Mouse (Mus musculus) urinary bladder, postnatal 36 days (tissue): ENCODE results near the gene Erf.

Experiments
- DNase-seq, 2 experiments: peaks; one replicate each; pipeline ENCODE4 v3.0.0; 2022; ENCODE audit warnings: low spot score in 2 of 2, mixed read lengths in 1 of 2

Erf gene

DNA sequence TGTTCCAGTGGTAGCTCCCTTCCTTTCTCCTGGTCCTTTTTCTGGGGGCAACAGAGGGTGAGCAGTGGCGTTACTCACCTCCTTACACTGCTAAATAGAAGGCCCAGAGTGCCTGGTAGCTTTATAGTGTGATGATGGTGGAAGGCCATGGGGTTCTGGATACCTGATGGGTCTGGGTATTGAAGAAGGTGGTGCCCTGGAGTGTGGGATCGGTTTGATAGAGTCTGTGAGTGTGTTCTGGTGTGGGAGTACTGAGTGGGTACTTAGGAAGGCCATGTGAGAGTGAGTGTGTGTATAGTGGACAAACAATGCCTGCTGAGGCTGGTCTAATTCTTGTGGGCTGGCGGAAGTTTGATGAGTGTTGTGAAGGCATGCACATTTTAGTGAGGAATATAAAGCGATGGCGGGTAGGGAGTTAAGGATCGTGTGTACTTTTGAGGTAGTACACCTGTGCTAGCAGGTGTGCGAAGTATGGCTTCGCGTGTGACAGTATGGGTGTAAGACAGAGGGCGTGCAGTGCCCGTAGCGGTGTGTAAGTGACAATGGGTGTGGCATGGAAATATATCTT lies 30.7 kb upstream of the Erf start:
- no peak for DNase-seq

DNA sequence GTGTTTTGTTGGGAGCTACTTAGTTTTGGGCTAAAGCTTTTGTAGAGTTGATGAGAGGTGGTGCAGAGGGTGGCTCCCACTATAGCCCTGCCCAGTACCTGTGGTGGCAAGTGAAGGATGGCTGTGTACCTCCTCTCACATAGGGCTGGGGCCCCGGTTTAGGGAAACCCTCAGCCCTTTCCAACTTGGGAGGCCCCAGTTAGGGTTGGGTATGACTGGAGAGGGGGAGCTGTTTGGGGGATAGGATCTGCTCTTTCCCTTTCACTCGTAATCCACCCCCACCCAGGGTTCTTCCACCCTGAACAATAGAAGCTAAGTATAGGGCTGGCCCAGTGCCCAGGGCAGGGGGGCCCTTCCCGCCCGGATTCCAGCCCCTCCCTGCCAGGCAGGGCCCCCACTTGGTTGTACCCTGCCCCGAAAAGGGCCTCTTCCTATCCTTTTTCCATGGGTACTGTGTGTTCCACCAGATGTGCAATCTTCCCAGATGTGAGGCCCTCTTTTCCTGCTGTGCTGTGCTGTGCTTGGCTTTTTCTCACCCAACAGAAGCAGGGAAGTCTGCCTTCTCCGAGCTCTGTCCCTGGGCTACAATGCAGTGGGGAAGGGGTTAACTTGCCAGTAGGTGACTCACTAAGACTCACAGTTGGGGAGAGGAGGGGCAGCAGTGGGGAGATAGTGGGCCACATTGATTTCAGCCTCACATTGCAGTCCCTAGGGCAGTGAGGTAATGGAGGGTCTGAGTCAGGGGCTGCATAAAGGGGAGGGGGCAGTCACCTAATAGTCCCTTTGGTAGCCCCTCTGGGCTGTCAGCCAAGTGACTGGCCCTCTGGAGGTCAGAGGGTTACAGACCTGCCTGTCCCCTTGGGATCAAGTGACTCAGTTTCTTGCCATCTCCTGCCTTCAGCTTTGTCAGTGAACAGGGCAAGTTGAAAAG lies 29.6 kb upstream of the Erf start:
- DNase-seq = no peak

GRCm38 (mm10) chr7:25279076-25279860 lies 28.7 kb upstream of the Erf start:
- DNase-seq = peak; percentile 83 to 85

DNA sequence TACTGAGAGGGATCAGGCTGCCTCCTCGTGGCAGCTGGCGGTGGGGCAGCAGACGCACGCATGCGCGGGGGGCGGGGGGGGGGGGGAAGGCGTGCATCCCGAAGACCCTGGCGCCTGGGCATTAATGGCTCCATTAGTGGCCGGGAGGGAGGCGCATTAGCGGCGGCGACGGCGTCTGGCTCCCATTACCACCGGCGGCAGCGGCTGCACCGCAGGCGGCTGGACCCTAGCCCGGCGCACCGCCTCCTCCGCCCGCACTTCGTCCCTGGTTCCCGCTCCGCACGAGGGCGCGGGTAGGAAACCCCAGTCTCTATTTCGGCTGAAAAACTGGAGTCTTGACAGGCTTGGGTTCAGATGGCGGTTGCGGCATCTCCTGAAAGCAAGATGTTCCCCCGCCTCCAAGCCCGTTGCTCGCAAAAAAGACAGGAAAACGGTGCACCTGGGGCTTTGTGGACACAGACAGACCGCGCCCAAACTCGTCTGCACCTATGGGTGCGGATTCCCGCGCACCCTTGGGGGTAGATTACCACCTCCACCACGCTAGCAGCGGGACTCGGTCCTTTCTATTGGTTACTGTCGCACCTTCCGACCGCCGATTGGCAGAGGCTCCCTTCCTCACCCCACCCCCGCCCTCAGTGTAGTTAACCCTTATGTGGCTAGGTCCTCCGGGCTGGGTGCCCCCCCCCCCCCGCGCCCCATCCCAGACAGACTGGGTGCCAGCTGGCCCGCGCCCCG lies 27.9 kb upstream of the Erf start:
- peak; percentile 76 to 81 for DNase-seq

DNA sequence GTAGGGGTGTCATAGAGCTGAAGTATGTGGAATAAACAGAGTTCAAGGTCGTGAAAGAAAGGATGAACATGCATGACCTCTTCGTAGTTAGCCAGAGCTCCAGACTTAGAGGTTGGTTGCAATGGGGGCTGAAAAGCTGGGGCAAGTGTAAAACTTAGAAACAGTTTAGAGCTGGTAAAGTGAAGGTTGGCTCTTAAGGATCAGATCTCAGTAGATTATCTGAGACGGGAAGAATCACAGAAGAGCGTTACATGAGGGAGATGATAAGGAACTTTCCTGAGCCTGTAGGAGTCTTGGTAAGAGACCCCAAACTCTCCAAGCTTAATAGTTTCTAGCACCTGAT lies 27.4 kb upstream of the Erf start:
- DNase-seq = no peak

- DNase-seq = no peak
Observed at GRCm38 (mm10) chr7:25277405-25277804, 26.8 kb upstream of the Erf start.

DNA sequence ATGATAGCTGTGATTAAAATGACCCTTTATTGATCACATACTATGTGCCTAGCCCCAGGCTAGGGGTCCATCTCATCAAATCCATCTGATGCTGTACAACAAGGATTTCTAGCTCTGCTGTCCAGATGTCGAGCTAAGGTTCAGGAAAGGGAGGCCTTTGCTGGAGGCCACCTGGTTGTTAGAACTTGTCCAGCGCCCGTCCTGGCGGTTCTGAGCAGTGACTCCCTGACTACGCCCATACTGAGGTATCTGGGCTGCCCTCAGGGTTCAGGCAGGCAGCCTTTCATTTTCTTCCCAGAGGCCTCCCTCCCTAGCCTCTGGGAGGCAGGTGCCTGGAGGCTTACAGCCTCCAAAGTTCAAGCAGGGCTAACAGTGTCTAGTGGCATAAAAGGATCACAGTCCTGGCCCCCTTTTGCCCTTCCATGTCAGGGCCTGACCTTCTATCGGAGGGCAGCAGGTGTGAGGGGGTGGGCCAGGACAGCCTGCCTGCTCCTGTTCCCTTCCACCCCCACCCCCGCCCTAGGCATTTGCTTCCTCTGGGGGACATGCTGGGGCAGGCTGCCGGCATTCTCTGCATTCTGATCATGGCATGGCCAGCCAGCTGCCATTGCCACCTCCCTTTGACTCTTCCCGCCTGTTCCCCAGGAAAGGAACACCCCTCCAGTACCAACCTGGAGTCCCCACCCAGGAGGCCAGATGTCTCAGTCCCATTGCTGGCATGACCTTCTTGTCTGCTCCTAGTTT lies 25.2 kb upstream of the Erf start:
- DNase-seq = no peak

- DNase-seq = no peak
Observed at GRCm38 (mm10) chr7:25274996-25275395, 24.4 kb upstream of the Erf start.

DNA sequence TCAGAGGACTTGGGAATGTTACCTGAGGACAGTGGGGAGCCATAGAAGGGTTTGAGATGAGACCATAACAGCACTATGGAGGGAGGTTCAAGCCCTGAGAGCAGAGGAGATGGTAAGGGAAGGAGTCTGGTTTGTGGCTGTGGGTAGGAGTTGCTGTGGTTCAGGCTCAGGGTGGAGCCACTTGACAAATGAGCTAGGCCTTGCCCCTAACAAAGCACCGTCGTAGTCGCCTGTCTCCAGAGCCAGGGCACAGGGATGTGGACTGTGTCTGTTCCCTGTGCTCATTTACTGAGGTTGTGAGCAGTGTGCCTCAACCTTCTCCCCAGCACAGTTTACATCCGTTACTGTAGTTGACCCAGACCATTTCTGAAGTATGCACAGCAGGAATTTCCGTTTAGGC lies 24.0 kb upstream of the Erf start:
- no peak for DNase-seq

DNA sequence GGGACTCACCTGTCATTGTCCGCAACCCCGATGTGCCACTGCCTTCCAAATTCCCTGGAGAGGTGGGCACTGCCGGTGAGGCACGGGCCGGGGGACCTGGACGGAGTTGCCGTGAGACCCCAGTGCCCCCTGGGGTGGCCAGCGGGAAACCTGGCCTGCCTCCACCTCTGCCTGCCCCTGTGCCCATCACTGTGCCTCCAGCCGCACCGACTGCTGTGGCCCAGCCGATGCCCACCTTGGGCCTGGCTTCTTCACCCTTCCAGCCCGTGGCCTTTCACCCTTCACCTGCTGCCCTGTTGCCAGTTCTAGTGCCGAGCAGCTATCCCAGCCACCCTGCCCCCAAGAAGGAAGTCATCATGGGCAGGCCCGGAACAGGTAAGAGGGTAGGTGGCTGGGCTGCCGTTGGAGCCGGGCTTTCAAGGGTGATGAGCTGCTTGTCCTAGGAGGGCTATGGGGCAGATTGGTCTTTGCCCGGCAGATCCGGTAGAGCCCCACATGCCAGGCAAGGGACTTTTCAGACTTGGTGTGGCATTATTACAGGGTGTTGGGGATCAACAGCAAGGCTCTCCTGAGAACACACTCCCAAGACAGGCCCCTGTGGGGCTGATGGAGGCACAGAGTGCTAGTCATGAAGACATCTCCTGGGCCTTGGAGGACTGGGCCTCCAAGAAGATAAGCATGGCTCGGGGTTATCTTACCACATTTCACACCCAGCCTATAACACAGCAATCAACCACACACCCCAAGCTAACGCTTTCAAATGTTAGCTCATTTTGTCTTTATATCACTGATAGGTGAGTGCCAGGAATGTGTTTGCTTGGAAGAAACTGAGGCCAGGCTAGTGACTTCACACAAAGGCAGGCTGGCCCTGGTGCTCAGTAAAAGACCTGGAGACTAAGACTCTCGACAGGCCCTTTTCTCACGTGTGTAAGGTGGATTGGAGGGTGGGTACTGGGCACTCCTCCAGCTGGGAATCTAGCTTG lies 23.0 kb upstream of the Erf start:
- DNase-seq = no peak

DNA sequence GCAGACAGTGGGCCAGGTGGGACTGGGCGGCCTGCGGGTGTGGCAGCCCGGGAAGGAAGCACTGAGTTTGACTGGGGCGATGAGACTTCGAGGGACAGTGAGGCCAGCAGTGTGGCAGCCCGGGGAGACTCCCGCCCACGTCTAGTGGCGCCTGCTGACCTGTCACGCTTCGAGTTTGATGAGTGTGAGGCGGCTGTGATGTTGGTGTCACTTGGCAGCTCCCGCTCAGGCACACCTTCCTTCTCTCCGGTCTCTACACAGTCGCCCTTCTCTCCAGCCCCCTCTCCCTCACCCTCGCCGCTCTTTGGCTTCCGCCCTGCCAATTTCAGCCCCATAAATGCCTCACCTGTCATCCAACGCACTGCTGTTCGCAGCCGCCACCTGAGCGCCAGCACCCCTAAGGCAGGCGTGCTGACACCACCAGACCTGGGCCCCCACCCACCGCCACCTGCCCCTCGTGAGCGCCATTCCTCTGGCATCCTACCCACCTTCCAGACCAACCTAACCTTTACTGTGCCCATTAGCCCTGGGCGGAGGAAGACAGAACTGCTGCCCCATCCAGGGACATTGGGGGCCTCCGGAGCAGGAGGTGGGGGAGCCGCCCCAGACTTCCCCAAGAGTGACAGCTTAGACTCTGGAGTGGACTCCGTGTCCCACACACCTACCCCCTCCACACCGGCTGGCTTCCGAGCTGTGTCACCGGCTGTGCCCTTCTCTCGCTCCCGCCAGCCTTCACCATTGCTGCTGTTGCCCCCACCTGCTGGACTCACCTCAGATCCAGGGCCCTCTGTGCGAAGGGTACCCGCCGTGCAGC lies 22.1 kb upstream of the Erf start:
- DNase-seq = no peak

- no peak for DNase-seq
Observed at GRCm38 (mm10) chr7:25271651-25272444, 21.3 kb upstream of the Erf start.

GRCm38 (mm10) chr7:25270652-25271633 lies 20.4 kb upstream of the Erf start:
- DNase-seq = no peak

DNA sequence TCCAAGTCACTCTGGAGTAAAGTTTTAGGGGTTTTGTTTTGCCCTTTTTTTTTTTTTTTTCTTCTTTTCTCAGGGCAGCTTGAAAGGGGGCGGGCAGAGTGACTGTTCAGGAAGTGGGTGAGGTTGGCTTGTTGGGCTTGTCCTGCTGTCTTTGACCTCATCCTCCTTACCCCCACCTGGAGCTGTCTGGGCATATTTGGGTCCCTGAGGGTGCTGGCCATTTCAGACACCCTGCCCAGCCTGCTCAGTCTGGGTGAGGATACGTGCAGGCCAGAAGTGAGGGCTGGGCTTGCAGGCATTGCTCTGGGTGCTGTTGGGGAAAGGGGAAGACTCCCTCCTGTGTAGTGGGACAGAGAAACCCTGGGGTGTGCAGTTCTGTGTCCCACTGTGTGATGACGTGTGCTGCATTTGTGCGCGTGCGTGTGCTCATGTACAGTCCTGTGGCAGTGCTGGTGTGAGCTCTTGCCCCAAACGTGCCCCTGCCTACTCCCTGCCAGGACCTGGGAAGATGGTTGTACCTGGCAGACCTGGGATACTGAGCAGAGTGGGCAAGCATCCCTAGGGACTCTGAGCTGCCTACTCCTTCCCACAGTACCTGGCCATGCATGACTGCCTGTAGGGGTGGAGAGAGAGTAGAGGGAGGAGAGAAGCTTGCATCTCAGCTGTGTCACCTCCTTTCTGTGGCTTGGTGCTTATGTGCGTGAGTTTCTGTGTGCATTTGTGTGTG lies 19.1 kb upstream of the Erf start:
- no peak for DNase-seq

- no peak for DNase-seq
Observed at GRCm38 (mm10) chr7:25269029-25269428, 18.5 kb upstream of the Erf start.

DNA sequence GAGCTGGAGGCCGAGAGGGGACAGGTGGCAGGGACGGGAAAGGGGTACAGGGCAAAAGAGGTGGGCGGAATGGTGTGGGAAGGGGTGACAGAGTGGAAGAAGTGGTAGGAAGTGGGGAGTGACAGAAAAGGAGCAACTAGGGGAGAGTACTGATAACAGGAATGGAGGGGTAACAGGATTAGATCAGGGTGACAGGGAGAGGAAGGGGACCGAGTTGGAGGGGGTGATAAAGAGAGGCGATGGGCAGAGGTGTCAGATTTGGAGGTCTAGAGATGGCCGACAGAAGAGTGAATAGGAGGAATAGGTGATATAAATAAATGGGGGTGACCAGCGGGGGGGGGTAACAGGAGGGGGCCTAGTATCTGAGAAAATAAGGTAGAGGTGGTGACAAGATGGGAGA lies 18.0 kb upstream of the Erf start:
- no peak for DNase-seq
